Mouse (Mus musculus): Measurements from ENCODE around the gene Mtnr1b.
"Not testable (repeated sequence)": the region's sequence is repeated elsewhere in the genome, so short reads cannot be mapped to it uniquely, and the experiment has no call there.

Gene Mtnr1b

DNA sequence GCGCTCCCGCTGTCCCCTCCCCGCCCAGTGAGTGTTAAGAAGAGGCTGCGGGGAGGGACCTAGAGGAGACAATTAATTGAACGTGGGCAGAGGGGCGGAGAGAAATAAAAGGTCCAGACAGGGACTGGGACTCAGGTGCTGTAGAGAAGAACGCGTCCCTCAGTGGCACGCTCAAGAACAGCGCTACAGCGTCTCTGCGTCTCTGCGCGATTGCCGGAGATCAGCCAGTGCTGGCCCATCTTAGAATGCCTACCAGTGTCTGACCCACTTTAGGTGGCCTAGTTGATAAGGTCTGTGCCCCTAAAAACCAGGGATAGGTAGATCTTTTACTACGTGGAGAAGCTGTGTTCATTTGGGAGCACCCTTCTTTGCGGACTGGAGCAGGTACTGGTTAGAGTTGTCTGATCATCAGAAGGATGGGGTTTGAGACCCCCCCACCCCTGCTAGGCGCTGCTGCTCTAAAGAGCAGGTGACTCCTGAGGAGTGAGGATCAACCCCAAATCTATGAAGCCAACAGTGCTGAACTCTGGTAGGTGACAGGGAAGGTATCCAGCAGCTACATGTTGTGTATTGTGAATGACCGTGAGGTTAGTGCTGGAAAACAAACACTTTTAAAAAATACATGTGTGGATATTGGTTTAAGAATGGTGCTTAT, at the start of gene Mtnr1b:
Mtnr1b (minus strand) TSS at position 51 of the 655 bp plus-strand sequence.
- no peak for DNase-seq (ENCODE audit: low read depth, low spot score)

DNA sequence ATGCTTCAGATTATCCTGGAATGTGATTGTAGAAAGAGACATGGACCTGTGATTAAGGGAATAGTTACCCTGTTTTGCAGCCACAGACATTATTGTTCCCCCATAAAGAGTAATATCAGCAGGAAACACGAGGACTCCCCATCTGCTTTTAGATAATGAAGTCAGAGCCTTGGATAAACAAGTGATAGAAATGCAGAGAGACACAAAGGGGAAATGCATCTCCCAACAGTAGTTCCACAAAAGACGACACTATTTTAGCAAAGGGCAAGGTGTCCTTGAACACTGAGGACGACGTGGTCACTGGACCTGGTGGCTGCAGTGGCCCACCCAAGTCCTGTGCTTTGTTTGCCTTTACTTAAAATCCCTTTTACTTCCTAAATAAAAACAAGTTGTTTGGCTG, 45.9 kb upstream of the Mtnr1b start:
- no peak for DNase-seq (ENCODE audit: low read depth, low spot score)

DNA sequence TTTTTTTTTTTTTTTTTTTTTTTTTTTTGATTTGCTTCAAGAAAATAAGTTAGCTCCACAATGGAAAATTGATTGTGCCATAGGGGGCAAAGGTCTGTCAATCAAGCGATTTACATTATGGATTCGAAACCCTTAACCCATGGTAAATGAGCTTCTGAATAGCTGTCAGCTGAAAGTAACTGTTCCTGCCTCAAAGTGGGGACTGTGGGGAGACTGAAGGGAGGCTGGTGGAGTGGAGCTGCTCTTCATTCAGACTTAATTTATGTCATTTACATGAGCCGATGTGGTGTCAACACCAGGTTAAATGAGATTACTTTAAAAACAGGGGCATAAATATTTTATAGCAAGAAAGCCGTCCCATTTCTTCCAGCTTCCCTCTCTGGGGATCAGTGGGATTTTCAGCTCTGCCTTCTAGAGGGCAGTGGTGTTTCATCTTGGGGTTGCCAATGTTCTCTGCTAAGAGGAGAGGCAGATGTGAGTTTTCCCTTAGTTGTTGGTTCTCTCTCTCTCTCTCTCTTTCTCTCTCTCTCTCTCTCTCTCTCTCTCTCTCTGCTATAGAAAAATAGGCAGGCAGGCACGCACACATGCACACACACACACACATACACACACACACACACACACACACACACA, 45.1 kb upstream of the Mtnr1b start:
- DNase-seq (ENCODE audit: low read depth, low spot score): no peak

DNA sequence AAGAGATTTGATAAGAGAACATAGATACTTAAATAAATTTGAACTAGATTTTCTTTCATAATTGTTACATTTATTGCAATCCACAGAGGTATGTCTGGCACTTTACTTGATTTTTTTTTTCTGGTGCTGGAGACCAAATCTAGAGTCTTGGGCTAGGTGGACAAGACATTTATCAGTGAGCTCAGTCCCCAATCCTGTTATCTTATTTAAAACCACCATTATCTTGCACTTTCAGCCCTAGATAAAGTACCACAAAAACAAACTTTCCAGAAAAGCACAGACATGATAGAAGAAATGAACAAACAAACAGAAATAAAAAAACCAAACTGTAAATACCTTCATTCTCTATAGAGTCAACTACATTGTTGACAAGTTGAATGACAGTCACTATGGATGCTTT, 42.2 kb upstream of the Mtnr1b start:
- DNase-seq (ENCODE audit: low read depth, low spot score): no peak

DNA sequence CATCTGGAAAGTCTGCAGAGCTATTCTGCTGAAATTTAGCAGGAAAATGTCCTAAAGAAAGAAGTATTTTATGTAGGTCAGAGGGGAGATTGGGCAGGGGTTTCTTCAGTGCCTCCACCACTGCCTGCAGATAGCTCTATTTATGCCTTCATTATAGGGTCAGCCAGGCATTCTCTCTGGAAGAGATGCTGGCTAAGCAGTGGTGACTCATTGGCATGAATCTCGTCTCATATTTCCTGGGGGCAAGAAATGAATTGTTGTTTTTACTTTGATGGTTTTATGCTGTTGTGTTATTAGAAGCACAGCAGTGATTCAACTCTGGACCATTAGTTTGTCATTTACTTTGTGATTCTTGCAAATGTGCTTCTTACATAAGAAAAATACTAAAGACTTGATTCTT, 38.4 kb upstream of the Mtnr1b start:
- no peak for DNase-seq (ENCODE audit: low read depth, low spot score)

DNA sequence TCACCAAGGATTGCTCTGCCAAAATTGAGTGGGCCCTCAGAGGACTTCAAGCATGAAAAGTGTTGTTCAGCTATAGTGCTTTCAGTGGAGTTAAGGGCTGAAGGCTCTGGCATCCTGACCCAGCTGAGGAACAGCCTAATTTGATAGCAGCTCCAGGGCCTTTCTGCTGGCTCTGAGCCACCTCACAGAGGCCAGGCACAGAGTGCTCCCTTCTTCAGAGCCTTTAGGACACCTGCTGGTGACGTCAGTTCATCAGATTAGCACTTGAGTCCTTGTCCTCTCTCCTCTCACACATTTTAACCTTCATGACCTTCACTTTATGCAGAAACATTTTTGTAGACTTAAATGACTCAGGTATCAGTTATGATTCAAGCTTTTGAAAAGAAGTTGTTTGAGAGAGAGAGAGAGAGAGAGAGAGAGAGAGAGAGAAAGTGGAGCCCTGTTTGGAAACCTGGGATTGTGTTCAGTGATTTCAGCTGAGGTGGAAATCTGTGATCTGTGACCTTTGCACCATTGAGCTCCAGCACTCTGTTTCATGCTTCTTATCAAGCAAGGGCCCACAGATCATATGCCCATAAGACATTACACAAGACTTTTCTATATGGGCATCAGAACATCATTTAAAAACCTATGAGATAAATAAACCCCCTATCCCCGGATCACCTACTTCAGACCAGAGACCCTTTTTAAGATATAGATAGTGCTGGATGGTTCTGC, 35.2 kb upstream of the Mtnr1b start:
- no peak for DNase-seq (ENCODE audit: low read depth, low spot score)

DNA sequence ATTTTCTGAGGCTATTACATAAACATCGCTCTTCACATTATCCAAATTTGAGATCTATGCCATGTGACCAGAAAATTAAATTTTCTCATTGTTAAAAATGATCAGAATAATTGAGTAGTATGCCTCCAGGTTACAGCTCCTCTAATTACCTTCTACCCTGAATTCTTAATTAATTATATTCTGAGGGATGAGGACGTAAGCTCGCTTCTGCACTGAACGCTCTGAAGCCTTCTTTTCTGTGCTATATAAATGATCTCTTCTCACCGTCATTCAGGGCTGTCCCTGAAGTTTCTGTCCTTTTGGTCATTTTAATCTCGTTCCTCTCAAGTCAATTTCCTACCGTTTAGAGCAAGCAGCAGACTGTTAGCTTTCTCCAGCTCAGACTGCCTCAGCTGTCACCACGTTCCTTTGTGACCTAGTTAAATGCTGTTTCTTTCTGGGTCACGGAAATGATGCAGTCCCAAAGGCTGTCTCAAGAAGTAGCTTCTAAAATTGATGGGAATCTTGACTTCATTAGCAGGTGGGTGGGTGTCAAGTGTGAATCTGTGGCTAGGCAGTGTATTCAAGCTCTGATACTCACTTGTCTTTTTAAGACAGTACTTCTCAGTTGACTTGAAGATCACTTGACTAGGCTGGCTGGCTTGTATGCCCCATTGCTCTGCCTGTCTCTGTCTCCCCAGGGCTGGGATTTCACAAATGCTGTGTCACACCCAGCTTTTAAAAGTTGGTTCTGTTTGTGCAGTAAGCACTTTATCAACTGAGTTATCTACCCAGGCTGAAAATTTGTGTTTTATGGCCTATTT, 29.8 kb upstream of the Mtnr1b start:
- no peak for DNase-seq (ENCODE audit: low read depth, low spot score)

DNA sequence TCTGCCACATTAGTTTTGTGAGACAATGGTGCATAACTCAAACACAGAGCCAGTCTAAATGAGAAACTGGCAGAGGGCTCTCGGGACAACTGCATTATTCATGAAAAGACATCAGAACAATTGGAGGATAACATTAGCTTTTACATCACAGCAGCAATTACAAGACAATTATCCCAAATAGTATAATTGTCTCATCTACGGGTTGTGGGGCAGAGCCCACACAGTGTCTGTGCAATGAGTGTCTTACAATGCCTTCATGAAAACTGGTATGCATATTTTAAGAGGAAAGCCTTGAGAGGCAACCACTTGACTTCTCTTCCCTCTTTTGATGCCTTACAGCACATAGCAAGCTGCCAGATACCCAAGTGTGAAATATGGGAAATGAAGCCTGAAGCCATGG, 23.8 kb upstream of the Mtnr1b start:
- no peak for DNase-seq (ENCODE audit: low read depth, low spot score)

DNA sequence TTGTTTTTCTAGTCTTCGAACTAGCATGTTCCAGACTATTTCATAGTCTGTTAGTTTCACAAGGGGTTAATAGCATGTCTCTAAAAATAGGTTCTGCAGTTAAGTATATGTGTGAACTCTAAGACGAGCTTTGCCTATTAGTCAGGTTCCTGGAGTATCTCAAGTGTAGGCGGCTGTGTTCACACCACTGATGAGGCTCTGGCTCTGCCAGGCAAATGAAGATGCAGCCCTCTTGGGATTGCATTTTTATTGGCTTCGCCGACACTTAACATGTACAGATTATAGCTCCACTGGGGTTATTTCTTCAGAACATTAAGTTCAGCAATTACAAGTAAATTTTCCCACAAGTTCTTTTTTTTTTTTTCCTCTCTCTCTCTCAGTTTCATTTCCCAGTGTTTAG, 12.4 kb upstream of the Mtnr1b start:
- no peak for DNase-seq (ENCODE audit: low read depth, low spot score)

DNA sequence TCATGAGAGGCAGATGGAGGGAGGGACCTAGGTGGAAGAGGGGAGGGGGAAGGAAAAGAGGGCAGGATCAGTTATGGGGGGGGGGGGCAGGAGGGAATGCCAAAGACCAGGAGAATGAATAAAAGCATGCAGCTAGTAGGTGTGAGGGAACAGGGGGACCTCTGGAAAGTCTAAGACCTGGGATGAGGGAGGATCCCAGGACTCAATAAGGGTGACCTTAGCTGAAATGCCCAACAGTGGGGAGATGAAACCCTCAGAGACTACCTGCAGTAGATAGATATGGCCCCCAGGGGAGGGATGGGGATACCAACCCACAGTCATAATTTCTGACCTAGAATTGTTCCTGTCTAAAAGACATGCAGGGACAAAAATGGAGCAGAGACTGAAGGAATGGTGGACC, 6.4 kb upstream of the Mtnr1b start:
- DNase-seq (ENCODE audit: low read depth, low spot score): no peak

DNA sequence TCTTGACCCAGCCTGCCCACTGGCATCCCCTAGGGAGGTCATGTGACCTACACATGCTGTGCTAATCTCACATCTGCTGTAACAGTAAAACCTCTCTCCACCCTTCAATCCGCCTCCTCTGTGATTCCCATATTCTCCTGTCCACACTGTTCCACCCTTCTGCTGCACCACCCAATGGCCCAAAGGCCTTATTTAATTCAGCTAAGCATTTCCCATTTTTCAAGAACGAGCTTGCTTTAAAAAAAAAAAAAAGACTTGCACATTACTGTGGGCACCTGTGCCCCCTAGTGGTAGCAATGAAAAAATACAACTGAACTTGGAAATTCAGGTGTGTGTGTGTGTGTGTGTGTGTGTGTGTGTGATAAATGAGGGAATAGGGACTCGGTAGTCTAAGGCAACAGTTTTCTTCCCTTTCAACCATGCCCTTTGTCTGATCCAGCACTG, 5.8 kb upstream of the Mtnr1b start:
- peak; percentile 44 for DNase-seq (ENCODE audit: low read depth, low spot score)

DNA sequence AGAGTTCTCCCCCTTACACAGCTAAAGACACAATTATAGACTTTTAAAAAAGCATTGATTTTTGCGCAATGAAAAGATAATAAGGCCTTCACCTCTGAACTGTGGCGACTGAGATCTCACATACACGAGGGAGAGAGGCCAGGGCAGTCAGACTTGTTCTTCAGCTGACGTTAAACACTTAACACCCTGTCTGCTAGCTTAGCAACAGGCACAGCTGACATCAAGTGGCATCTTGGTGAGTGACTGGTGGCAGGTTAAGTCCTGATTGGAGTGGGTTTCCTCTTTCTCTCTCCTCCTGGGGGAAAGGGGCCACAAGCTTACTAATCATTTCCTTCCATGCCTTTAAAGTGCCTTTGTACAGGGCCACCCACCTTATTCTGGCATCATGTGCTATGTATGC, 4.3 kb downstream of the Mtnr1b start:
- DNase-seq (ENCODE audit: low read depth, low spot score): no peak

DNA sequence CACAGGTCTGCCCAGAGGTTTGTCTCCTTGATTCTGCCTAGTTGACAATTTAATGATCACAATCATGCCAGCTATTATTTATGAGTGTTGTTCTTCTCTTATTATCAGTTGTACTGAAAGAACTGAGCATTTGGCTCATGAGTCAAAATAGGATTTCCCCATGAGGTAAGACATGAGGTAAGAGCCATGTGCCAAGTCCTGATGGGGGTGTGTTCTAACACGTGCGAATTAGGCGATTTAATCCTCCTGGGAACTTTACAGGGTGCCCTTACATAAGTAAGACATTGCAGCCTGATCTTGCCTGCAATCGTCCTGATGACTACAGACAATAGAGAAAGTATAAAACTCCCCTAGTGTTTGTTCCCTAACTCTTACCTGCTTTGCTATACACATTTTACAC, 4.9 kb downstream of the Mtnr1b start:
- DNase-seq (ENCODE audit: low read depth, low spot score): no peak

DNA sequence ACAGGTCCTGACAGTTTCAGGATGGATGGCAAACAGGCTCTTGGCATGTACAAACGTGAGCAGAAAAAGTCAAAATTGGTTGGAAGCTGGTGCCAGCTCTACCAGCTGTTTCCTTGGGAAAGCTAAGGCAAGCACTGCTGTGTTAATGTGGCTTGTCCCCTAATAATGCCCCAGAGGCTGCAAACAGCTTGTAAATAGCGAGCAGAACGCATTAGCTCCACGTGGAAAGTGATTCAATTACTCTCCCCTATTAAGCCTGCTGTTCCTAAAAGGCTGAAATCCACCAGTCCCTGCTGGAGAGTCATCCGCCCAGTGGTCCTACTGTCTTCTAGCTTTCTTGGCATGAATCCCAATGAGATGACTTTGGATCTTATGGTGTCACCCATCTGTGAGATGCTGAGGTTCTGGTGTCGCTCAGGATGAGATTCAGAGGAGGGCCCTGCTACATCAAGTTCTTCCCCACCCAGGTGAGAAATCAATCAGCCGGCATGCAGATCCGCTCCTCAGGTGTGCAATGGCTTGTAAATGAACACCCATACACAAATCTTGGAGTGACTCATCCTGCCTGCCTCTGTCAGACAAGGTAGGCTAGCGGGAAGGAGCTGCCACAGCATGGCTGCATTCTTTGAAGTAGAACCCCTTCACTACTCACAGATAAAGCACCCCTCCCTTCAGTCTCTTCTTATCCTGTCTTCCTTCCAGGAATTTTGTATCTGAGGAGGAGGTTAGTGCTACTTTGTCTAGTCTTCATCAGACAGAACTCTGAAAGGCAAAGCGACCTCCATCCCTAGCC, 7.9 kb downstream of the Mtnr1b start:
- no peak for DNase-seq (ENCODE audit: low read depth, low spot score)

DNA sequence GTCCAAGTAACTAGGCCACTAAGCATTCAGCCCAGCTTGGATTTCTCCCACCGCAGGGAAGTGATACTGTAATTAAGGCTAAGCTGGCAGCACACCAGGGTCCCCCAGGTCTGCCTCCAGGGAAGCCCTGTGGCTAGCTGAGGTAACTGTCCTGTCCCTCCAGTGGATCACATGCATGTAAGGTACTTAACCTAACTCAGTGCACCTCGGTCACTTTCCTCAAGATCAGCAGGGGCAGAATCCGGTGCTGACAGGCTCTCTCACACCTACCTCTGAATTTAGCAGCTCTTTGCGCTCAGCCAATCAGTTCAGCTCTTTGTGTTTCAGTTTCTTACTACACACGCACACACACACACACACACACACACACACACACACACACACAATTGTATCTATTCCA, 13.0 kb downstream of the Mtnr1b start:
- DNase-seq (ENCODE audit: low read depth, low spot score): no peak

DNA sequence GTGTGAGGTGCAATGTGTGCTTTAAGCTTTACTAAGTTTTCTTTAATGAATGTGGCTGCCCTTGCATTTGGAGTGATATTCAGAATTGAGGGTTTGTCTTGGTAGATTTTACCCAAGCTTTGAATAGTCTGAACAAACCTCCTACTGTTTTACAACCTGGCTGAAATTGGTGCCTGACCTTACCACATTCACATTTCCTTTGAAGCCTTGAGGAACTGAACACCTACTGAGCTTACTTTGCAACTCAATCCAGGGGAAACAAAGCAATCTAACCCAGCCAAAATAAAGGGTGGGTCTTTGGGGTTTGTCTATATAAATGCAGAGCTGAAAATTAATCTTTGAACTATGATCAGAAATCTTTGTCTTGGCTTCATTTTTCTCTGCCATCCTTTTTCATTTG, 23.6 kb downstream of the Mtnr1b start:
- DNase-seq (ENCODE audit: low read depth, low spot score): peak; percentile 81

DNA sequence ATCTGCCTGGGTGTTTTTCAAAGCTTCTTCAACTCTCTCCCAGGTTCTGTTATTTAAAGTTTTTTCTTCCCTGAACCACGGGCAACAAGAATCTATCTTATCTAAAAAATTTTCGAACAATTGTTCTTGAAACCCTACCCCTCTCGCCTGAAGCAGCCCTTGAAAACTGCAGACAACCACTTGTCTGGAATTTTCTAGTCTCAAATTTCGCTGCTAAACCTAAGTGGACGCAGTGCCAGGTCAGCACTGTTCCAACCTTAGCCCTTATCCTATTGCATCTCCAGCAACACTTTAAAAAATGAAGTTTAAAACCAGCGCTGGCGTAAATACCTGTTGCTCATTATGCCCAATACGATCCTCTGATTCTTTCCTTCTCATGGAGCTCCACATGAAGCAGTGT, 29.0 kb downstream of the Mtnr1b start:
- no peak for DNase-seq (ENCODE audit: low read depth, low spot score)

DNA sequence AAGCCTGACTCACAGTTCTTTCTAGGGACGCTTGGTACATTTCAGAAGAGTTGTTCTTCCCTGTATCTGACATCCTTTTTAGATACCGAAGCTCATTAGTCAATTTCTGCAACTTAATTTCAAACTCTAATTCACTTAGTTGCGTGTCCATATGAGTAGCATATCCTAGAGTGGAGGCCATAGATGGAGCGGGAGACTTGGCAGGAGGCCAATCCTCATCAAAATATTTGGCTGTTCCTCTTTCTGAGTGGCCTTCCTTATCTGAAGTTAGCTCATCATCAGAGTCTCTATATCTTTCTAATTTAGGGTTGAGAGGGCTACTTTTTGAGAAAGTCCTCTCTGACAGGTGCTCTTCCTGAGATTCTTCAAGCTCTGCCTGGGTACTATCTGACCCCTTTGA, 29.4 kb downstream of the Mtnr1b start:
- DNase-seq (ENCODE audit: low read depth, low spot score): not testable (repeated sequence)

DNA sequence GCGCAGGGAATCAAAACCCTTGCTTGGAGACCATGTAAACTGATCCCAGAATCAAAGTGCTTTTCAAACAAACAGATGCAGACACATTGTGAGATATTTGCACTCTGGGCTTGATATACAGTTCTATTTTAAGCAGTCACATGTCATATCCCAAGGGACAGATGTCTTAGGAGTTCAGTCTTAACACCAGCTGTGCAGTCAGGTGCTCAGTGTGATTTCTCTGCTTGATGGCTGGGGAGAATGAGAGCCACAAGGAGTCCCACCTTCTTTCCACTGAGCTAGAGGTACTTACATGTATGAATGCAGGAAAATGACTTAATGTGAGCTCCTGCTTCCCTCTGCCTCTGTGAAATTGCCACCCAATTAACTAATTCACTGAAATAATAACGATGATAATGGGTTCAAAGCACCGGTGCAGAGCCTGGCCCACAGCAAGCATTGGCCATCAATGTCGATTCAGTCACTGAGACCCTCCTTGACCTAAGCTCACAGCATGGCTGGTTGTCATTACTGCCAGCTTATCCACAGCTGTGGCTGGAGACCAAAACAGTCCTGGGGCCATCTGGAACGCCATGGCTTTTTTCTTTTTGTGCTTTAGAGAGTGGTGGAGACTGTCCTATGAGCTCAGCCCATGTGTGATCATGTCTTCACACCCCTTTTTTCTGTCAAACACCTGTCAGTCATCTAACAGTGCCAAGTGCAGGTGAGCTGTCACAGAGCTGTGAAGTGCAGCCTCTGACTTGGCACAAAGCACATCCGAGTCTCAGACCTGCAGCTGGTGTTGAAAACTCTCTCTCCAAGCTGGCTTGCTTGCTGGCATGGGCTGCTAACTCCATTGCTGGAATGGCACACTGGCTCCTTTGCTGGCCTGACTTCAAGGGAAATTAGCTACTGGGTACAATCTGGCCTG, 61.1 kb downstream of the Mtnr1b start:
- DNase-seq (ENCODE audit: low read depth, low spot score): no peak

DNA sequence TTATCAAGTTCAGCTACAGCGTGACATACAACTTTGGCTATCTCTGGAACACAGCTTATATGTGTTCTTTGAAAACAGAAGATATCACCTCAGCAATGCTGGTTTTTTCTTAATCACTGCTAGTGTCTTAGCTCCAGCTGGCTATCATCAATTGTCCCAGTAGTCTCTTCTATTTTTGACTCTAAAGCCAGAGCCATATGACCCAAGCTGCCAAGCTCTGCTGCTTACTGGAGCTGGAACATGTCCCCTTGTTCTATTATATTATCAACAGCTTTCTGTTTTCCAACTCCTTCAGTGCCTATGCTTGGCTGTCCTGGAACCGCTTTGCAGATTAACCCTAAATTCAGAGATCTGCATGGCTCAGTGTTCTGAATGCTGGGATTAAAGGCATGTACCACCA, 70.1 kb downstream of the Mtnr1b start:
- DNase-seq (ENCODE audit: low read depth, low spot score): no peak

All from R1 (cell line).